Mouse (Mus musculus): ENCODE measurements at regions not wholly inside any gene's neighbourhood (a gene's known extent, or its start where the extent isn't known, plus 50 kb on each side); places are given as distances from the start of the nearest gene placed in this dataset.

DNA sequence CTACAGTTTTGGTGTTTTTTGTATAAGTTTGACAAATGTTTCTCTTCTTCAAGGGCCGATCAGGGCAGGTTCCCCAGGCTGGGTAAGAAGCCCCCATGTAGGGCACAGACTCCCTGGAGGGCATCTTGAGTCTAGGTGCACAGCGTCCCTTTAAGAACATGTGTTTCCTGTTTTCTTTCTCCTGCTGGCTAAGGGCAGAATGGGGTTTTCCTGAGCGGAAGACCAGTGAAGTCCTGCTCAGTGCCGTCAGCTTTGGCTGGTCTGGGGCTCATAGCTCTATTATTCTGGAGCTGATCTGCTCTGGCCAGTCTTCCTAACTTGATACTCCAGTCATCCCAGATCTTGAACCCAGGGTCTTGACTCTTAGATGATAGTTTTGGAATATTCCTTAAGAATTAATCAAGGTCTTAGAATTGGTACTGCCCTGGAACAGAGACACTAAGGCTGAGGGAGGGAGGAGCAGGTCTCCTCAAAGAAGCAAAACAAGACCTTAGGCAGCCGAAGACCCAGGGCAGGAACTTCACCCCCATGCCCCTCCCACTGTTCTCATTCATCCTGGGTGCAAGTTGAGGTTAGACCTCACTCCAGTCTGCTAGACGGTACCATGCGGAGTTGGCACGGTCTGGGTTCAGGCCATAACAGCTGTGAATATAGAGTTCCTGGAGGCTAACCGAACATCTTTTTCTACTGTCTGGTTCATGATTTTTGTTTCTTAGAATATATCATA lies 70.8 kb upstream of the Haao start:
- no peak for DNase-seq

DNA sequence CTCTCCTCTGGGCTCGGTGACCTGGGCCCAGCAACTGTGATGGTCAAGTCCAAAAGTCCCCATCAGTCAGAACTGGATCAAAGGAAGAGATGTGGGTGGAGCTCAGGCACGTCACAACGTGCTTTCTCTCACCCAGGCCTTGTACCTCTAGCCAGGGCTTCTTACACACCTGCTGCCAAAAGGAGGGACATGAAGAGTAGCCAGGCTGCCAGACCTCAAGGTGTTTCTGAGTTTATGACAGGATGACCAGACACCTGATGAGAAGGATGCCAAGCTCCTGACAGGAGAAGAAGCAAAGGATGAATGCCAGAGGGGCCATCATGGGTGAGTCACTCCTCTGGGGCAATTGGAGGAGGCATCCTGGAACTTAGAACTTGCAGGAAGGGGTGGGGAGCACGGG lies 70.0 kb upstream of the Haao start:
- no peak for DNase-seq

DNA sequence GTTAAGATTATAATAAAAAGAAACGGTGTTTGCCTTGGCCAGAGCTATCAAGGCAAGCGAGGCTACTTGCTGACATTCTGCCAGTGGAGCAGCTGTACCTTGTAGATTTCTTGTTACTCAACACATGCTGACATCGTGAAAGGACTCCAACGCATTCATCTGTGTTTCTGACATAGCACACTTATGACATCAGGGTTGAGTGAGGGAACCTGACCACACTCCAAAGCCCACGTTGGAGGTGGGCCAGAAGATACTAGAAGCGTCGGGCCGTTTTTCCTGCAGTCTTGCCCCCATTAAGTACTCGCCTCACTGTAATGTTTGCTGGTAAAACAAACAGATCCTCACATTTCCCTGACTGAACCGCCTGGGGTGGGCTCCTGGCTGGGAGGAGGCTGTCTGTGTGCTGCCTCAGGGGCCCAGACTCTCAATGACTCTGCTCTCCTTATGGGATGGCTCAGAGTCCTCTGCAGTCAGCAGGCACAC lies 69.0 kb upstream of the Haao start:
- no peak for DNase-seq

GRCm38 (mm10) chr17:83915034-83915433 lies 67.3 kb upstream of the Haao start:
- DNase-seq, result no peak

DNA sequence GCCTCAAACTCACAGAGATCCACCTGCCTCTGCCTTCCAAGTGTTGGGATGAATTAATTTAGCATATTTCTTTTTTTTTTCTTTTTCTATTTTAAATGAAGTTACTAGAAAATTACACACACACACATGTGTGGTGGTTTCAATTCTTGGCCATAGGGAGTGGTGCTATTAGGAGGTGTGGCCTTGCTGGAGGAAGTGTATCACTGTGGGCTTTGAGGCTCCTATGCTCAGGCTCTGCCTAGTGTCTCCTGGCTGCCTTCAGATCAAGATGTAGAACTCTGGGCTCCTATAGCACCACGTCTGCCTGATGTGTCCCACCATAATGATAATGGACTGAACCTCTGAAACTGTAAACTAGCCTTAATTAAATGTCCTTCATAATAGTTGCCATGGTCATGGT lies 66.8 kb upstream of the Haao start:
- DNase-seq, result no peak

GRCm38 (mm10) chr17:83913711-83914415 lies 66.1 kb upstream of the Haao start:
- DNase-seq, result no peak

DNA sequence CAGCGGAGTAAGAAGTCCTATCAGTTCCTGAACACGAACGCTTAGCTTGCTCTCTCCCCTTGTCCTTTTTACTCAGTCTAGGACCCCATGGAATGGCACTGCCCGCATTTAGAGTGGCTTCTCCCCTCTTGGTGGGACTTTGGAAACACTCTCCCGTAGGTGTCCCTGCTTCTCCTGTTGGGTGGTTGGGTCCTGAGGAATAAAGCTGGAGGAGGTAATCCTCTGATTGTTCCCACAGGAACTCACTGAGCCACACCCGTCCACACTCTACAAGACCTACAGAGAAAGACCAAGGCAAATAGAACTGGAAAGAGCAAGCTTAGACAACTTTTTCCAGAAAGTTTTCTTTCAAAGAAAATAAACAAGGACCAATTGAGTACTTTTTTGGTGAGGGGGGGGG lies 64.7 kb upstream of the Haao start:
- no peak for DNase-seq

GRCm38 (mm10) chr17:83908811-83909210 lies 61.0 kb upstream of the Haao start:
- no peak for DNase-seq

DNA sequence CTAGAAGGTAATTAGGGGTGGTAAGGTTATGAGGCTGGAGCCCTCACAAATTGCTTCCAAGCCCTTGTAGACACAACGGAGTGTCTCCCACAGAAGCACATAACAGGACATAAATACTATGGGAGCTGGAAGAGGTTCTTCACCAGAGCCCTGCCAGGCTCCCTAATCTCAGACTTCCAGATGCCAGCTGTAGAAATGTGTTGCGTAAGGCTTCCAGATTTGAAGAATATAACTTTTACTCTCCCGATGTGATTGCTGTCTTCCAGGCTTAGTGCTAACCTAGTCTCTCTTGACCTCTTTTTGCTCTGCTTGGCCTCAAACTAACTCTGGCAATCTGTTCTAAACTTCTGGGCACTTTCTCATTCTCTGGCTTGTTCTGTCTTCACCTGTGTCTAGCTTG lies 59.8 kb upstream of the Haao start:
- no peak for DNase-seq

DNA sequence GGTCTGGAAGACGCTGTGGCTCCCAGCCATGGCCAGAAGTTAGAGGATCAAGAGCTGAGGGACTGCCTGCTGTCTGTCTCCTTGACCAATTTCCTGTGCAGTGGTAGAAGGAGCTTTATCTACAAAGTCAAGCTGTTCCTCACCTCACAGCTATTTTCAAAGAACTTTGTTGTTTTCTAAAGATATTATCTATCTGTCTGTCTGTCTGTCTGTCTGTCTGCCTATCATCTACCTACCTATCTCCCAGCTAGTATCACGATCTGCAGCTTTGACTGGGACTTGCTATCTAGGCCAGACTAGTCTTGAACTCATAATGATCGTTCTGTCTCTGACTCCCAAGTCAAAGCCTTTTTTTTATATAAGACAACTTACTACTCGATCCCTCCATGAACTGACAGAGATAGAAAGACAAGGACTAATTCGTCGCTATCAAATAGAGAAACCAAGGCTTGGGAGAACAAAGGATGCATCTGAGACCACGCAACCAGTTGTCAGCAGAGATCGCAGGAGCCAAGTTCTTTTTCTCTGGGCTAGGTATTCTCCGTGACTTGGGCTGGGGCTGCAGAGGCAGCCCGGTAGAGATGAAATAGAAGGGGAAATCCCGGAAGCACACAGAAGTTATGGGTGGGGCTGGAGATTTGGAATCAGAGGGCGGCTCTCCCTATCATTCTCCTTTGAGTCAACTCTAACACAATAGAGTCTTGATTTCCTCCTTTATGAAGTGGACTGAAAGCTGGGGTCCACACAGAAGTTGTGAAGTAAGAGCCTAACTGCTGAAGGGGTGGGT lies 59.2 kb upstream of the Haao start:
- no peak for DNase-seq

DNA sequence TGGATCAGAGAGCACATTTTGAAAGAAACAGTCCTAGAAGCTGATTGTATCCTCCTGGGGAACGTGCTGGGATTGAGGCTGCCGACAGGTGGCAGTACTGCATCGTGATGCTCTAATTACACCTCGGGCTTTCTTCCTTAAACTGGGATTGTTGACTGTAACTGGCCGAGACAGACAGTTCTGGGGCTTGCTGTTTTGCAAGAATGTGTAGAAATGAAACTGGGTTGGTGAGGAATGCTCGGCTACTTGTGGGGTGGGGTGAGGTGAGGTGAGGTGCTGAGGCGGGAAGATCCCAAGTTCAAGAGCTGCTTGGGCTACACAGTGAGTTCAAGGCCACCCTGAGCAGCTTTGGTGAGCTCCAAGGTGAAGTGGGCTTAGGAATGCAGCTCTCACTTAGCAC lies 55.7 kb upstream of the Haao start:
- DNase-seq, result peak; percentile 77 to 83

GRCm38 (mm10) chr17:83902523-83902922 lies 54.8 kb upstream of the Haao start:
- DNase-seq, result no peak

DNA sequence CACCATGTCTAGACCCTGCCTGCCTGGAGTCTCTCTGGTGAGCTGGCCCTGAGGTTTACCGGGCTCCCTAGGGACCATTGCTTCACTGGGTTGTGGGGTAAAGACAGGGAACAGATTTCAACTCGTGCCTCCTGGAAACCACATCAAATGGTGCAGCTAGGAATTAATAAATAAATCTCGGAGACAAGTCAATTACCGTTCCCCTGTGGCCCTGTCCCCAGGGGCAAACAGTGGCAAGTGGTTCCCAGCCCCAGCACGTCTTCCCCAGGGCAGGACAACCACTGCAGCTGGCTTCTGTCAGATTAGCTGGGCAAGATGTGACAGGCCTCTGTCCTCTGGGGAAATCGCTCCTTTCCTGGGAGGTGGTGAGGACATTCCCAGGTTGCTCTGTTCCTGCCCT lies 54.3 kb upstream of the Haao start:
- DNase-seq, result no peak

DNA sequence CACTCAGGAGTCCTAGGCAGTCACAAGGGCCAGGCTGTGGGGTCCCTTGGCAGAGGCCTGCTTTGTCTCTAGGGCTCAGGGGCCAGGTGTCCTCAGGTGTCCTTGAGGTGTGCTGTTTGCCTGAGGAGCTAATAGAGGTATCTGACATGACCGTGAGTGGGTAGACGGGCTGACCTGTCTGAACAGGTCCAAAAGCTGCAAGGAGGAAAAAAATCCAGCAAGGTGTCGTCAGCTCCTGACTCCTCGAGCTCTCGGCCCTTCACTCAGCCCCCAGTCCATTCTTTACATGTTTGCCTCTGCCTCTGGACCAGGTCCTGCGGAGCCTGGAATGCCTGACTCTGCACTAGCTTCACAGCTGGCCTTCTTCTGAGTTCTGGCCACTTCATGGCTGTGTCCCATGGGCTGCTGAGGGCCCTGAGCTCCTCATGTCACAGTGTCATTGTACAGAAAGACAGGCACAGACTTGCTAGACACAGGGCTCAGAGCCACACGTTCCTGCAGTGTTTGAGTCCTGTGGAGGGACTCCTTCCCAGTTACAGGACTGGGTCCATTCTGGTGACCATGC lies 51.9 kb upstream of the Haao start:
- no peak for DNase-seq

- no peak for DNase-seq
These were observed 50.8 kb upstream of the Haao start for GRCm38 (mm10) chr17:83898531-83898930.

Data from cerebellum, postnatal 25 days (tissue).